Mouse (Mus musculus) A20 (cell line): ENCODE results near the gene Rnasek.
A peak's percentile ranks its signal among the peaks of the same experiment; 100 is the strongest.

ENCODE experiments used
- DNase-seq: peaks from one replicate; pipeline ENCODE4 v3.0.0-alpha.2; 2011; ENCODE audit warnings: low read depth, low spot score

The Rnasek gene

DNA sequence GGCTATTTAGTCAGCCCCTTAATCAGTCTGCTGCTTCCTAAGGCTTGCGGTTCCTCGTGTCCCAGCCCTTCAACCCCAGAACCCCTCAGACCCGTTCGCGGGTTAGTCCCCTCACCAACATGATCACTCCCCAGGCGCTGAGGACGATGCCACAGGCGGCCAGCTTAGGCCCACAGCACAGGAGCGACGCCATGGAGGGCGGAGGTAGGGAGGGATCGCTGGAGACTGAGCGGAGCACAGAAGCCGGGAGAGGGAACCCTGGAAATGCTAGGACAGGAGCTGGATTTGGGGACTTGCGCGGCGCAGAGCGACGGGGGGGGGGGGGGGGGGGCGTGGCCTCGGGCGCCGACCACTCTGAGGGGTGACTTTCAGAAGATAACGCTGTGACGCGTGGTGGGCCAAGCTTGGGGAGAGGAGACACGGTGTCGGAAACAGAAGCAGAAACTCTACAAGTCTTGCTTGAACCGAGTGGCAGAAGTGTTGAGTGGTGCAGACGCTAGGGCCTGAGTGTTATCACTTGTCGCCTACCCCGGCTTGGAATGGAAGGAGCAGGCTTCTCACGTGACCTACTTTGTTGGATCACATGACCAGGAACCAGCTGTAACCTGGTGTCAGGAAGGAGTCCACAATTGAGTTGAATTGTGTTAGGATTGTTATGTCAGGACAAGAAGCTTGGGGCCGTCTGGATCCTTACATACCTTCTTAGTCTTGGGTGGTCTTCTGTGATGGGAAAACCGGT lies at the start of gene Rnasek, which contains the start of gene Gm21988:
Gene Rnasek, minus strand, starts transcription at position 302 of the 739 bp plus-strand sequence.
Gene Gm21988, minus strand, starts transcription at position 290 of the 739 bp plus-strand sequence.
- peak; percentile 90 for DNase-seq

DNA sequence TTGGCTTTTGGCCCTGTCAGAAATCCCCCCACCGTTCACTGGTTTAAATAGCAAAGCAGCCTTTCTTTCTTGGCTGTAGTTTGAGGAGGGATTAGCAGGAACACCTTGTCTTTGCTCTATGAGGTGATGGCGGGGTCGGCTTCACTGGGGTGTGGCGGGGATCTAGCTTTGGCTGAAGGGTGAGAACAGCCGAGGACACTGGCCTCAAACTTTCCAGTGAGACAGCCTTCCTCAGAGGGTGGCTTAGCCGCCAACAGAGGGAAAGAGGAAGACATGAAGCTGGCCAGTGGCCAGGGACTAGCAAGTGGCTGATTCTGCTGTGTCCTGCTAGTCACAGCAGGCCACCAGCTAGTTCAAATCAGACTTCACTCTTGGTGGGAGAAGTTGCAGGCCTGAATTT lies 49.6 kb upstream of the Rnasek start:
- DNase-seq: no peak

DNA sequence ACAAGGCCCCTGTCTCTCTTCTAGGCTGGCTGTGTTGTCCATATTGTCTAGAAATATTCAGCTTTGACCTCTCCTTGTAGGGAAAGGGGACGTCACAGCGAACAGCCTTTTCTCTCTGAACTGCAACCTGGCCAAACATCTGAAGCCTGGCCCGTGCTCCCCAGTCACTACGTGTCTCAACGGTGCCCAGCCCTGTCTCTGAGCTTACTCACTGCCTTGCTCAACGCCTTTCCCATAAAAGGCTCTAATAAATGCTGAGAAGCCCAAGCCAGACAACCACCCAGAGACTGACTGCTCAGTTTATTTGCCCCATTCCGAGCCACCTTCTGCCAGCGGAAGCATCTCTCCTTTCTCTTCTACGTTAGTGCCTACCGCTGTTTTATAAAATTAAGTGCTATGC lies 48.5 kb upstream of the Rnasek start:
- DNase-seq: no peak

DNA sequence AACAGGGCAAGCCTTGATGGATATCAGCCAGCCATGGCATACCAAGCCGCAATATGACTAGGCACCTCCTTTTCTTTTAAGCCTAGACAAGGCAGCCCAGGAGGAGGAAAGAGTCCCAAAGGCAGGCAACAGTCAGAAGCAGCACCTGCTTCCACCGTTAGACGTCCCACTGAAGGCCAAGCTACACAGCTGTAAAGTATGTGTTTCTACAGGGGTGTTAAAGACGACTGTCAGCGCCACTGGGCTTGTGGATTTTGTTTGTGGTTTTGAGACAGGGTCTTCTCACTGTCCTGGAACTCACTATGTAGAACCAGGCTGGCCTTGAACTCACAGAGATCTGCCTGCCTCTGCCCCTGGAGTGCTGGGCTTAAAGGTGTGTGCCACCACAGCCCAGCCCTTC lies 46.0 kb upstream of the Rnasek start:
- no peak for DNase-seq

DNA sequence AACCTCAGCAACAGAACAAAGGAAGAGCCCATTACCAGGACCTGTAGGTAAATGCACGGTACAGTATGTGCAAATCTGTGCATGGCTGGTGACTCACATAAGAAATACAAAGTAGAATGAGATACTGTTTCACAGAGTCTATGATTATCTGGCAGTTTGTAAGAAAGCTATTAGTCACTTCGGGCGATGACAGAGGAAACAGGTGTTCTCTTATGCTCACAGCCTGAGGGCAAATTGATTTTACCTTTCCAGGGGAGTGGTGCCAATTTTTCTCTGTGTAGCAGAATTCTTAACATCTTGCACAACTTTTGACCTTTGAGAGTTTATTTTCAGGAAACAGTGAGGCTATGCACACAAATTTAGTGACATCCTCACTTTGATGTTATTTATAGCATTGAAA lies 45.1 kb upstream of the Rnasek start:
- no peak for DNase-seq

DNA sequence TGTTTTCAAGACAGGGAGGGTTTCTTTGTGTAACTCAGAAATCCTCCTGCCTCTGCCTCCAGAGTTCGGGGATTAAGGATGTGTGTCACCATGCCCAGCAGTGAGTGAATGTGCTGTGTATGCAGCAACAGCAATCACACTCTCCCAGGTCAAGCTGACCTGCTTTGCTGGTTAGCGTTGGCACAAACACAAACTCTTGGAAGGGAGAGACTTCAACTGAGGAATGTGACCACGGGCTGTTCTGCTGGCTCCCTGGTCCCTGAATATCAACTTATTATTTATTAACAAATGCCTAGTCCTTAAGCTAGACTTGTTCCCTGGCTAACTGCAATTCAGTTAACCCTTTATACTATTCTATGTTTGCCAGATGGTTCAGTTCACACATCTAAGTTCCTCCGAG lies 44.0 kb upstream of the Rnasek start:
- DNase-seq: no peak

DNA sequence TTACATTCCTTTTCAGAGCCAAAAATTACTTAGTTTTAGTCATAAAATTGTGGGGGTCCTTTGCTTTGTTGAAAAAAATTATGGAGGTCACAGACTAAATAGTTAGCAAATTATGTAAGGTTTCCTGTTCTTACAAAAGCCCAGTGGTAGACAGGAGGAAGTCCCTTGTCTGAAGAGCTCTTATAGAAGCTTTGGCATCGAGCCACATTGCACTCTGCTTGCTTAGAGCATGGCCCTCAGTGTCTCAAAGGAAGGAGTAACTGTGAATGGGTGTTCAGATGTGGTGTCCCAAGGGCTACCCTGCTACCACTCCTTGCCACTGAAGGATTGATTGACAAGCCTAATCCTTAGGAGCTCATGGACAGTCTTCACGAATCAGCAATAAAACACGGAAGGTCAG lies 40.8 kb upstream of the Rnasek start:
- no peak for DNase-seq

DNA sequence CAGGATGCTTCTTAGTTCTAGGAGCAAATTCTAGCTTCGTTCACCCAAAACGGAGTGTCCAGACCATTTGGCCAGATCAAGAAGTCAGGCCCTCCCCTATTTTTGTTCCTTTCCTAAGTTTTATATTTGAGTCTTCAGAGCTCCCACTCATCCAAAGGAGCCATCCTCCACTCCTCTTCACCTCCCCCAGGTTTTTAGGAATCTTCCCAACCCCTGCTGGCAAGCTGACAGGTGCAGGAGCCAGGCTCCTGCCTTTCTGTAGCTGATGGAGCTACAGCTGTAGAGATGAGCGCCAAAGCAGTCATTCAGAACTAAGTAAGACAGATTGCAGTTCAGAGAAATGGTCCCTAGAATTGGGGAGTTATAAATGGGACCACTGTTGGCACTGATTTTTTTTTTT lies 39.3 kb upstream of the Rnasek start:
- DNase-seq: no peak

DNA sequence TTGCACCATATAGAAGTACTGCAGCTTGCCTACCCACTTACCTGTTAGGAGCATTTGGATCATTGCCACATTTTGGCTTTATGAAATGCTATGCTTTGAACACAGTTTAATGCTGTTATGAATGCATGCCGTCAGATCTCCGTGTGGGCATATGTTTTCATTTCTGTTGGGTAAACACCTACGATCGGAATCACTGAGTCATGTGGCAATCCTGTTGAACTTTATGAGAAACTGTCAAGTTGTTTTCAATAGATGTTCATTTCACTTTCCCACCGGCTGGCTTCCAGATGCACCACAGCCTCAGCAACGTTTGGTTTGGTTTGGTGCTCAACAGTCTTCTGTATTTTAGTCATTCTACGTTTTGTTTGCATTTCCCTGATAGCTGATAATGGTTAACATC lies 32.0 kb upstream of the Rnasek start:
- DNase-seq: no peak

DNA sequence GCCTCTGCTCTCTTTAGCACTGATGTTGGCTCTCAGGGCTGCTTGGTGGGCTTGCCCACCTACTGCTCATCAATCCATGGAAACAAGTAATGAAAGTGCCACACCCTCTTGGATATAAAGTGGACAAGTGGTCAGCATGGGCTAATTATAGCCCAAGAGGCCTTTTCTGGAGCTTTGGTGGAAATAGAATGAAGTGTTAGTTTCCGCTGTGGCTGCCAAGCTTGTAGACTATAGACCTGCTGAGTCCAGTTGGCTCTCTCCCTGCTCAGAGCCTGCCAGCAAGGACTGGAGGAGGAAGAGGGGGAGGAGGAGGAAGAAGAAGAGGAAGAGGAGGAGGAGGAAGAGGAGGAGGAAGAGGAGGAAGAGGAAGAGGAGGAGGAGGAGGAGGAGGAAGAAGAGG lies 26.8 kb upstream of the Rnasek start:
- DNase-seq: no peak

DNA sequence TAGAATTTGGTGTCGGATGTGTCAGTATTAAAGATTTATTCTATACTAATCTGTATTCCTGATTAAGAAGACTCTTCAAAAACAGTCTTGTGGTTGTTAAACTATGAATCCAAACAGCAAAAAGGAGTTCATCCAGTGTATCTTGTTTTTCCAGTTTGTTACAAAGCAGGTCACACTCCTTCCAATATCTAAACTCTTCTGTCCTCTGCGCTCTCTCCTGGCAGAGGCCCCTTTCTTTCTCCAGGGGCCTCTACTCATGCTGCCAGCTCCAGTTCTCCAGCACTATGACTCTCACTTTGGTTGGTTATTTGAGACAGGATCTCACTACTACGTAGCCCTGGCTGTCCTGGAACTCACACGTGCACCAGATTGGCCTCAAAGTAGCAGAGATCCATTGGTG lies 26.2 kb upstream of the Rnasek start:
- DNase-seq: no peak

DNA sequence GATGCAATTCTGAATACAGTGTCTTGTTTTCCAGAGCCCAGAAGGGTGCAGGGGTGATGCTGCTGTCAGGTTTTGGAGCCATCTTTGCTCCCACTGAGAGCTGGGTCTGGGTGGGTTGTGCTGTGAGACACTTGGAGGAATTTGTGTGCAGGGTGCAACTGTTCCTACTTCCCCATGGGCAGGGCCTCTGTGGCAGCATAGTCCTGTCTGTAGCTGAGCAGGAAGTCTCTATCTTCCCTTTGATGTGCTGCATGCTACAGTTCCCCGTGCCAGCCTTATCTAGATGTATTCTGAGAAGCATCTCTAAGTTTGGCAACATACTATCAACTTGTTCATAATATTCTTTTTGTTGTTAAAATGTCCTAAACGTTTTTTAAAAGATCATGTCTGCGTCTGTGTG lies 25.6 kb upstream of the Rnasek start:
- no peak for DNase-seq

DNA sequence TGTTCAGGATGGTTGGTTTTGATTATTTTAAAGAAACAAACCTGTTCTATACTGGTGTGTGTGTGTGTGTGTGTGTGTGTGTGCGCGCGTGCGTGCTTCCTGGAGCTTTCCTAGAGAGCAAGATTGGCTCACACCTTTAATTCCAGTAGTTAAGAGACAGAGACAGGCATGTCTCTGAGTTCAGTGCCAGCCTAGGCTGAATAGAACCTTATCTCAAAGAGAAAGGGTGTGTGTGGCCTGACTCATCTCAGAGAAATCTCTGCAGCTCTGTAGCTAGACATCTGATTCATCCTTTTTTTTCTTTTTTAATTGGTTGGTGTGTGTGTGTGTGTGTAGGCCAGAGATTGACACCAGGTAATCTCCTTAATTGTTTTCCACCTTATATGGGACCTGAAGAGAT lies 19.4 kb upstream of the Rnasek start:
- DNase-seq: no peak

DNA sequence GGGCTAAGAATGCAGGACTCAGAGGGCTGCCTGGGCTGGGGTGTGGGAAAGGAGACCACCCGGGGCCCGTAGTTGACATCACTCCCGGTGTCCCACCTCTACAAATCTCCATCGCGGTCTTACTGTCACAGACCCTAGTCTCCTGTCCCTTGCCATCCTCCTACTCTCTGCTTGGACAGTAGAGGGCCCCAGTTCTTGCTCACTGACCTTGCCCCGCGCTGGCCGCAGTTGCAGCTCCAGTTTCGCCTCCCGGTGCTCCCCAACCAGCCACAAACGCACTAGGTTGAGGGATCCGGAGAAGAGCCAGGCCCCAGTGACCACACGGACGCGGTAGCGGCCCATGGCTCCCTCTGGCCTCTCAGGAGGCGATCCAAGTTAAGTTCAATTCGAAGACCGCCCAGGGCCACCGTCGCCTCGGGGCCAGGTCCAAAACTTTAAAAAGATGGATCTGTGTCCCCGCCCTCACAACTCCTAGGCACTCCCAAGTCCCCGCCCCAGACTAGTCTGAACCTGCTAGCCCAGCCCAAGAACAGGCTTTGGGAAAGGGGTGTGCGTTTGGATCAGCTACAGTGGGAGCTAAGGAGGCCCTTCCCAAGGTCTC lies 15.4 kb upstream of the Rnasek start, which contains the start of gene Alox12:
Gene Alox12, minus strand, starts transcription at position 423 of the 601 bp plus-strand sequence.
- DNase-seq: no peak

DNA sequence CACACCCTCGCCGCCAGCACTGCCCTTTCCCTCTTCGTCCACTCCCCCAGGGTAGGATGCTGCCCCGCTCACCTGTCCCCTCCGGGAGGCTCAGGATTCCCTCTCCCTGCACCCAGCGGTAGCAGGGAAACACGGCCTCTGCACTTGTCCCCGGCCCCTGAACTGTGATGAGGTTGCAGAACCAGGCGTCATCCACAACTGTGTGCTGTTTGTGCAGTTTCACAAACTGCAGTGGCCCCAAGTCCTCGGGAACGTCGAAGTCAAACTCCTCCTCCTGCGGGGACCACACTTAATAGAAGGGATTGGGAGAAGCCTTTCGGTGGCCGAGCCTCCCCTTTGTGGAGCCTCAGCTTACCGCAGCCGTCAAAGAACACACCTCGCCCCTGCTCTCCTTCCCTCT lies 14.7 kb upstream of the Rnasek start:
- DNase-seq: no peak

DNA sequence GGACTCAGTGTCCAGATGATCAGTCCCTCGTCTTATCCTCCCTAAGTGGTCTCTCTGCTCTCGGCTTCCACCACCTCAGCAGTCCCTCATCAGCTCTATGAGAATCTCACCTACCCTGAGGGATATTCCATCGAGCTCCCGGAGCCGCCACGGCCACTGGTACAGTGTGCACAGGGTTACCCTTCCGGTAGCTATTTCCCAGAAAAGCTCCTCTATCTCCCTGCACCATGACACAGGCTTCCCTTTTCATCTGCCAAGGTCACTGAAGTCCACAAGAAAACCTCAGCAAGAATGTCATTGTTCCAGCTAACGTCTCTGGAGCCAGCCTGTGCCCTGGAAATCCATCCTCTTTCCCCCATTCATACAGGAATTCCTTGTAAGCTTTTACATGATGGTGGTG lies 12.2 kb upstream of the Rnasek start:
- no peak for DNase-seq

DNA sequence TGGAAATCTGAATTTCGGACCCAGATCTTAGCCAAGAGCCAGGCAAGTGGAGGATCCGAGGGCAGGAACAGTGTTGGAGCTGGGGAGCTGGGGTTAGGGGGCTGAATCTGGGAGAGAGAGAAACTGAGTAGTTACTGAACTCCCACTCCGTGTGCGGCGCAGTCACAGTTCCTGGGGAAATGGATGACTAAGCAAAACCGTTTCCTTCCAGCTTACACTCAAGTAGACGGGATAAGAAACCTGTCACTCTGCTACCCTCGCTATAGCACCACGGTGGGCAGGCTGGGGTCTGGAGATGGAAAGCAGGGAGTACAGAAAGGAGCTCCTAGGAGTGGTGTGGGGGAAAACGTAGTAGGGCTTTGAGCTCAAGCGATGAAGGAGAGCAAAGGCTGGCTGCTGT lies 10.5 kb upstream of the Rnasek start:
- no peak for DNase-seq

DNA sequence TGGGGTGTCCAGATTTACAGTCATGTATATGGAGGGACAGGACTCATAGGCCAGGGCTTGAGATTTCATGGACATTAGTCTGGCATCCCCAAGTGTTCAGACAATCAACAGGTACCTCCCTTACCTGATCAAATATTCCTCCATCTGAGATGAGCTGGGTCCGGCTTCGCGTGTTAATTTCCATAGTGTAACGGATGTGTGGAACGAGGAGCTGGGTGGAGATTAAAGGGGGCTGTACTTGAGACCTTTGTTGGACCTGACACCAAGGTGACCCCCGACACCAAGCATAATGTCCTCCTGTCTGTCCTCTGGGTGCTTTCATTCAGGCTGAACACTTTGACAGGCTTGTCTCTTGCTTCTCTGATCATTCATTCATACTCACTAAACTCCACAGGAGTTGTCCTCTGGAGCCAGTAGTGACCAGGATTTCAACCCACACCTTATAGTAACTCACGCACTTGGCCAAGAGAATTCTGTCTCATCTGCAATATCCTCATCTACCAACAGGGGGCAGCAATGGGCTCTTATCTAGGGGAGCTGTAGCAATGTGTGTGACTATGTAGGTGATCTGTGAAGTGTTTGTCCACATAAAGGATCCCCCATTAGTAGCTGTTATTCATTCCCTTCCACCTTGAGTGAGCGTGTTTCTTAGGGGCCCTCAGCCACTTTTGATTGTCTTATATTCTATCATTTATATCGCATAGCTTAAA lies 7.6 kb upstream of the Rnasek start:
- peak; percentile 67 for DNase-seq

DNA sequence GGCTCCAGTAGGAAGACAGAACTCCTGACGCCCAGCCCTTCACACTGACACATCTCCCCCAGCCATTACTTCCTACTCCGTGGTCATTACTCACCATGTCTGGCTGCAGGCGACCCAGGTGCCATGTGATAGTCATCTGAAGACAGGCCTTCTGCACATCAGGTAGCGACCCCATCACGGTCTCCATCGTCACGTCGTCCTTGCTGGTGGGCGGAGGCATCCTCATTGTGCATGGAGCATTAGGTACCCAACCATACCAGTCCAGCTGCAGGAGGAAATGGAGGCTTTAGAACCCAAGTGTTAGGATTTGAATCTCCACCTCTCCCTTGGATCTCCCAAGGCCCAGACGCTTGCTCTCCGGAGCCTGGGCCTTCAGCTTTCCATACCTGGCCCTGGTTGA lies 2.9 kb upstream of the Rnasek start:
- DNase-seq: no peak

DNA sequence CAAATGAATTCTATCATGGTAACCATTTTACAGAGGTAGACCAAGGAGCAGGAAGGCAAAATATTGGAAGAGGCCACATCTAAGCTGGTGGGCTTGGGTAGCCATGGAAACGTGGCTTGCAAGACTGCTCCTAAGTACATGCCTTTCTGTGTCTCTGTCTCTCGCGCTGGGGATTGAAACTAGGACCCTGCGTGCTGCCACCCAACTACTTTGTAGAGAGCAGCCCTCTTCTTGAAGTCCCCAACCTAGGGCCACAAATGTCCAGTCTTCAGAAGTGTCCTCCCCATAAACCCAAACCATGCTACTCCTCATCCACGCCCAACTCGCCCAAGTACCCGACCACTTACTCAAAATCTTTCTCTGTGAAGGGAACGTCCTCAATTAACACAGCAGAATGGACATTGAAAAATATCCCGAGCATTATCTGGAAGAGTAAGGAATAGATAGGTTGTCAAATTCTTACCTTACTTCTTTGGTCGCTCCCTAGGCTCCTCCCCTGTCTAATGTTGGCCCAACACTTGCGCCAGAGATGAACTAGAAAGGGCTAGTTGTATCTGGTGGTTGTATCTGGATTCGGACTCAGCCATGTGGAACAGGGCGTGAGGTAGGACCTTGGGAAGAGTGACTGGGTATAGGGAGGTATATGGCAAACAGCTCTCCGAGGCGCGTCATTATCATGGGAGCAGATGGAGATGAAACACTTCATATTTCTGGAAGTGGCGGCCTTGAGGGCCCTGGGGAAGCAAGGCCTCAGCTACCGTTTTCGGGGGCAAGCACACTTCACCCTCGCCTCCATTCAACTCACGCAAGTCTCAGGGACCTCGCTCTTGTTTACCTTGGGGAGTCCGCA lies 826 bp downstream of the Rnasek start:
- peak; percentile 54 for DNase-seq

DNA sequence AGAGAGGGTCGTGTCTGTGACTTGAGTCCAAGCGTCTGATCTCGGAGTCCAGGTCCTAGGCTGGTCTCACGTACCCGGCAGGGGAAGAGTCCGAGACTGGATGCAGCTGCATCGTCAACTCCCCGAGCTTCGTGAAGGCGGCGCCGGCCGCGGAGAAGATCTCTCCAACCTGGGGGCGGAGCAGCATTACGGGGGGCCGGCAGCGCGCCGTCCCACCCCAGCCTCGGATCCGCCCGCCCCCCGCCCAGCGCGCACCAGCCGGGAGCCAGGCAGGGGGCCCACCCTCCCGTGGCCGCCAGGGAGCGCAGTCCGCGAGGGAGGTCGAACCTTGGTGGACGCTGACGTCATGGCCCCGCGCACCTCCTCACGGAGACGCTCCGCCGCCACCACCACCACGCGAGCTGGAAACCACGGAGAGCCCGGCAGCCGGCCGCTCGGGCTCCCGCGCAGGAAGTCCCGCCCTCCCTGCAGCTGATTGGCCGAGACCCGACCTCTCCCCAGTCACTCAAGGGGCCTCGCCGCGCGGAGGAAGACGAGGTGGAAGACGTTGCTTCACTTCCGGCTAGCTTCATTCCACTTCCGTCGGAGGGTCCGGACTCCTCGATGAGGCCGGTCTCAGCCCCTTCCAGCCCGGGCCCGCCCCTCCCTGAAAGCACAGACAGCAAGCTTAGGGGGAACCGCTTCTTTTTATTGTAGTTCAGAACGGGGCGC lies 2.0 kb downstream of the Rnasek start, which contains the start of gene 0610010K14Rik:
Gene 0610010K14Rik, minus strand, starts transcription at position 458 of the 711 bp plus-strand sequence.
- peak; percentile 98 for DNase-seq
